Mouse (Mus musculus) hindbrain, embryonic 14.5 days (tissue): ENCODE measurements at regions not wholly inside any gene's neighbourhood (a gene's known extent, or its start where the extent isn't known, plus 50 kb on each side); places are given as distances from the start of the nearest gene placed in this dataset.

ENCODE experiments used
- ATAC-seq: fragments of 200-750 bp; cut with Nextera tagmentation; 2 replicates; pipeline ENCODE4 v1.8.0; 2017; ENCODE audit warnings: moderate number of reproducible peaks, mild to moderate bottlenecking, moderate TSS enrichment, moderate library complexity; ENCODE audit not compliant: low FRiP score
- DNase-seq: peaks from one replicate; pipeline ENCODE4 v3.0.0-alpha.2; 2015; ENCODE audit warnings: low spot score
- H3K27ac ChIP-seq: fragments of 300-500 bp; sonication (generic); 2 replicates; pipeline ENCODE4 v1.5.1; 2014; ENCODE audit warnings: mild to moderate bottlenecking, moderate library complexity
- H3K27me3 ChIP-seq: fragments of 300-500 bp; sonication (generic); 2 replicates; pipeline ENCODE4 v1.6.1; 2014; ENCODE audit warnings: mild to moderate bottlenecking, low read length, mixed read lengths; ENCODE audit not compliant: control insufficient read depth, insufficient read depth
- H3K36me3 ChIP-seq: fragments of 300-500 bp; sonication (generic); replicated peaks from 2 replicates; pipeline ENCODE4 v1.6.1; 2014; ENCODE audit not compliant: control insufficient read depth, insufficient read depth
- H3K4me1 ChIP-seq: fragments of 300-500 bp; sonication (generic); replicated peaks from 2 replicates; pipeline ENCODE4 v1.6.1; 2014; ENCODE audit warnings: antibody characterized with exemption, low read length, mixed read lengths; ENCODE audit not compliant: control insufficient read depth, insufficient read depth
- H3K4me2 ChIP-seq: fragments of 300-500 bp; sonication (generic); replicated peaks from 2 replicates; pipeline ENCODE4 v1.6.1; 2014; ENCODE audit warnings: mild to moderate bottlenecking, moderate library complexity
- H3K4me3 ChIP-seq: fragments of 300-500 bp; sonication (generic); replicated peaks from 2 replicates; pipeline ENCODE4 v1.5.1; 2014; ENCODE audit warnings: mild to moderate bottlenecking, low read length
- H3K9ac ChIP-seq: fragments of 300-500 bp; sonication (generic); 2 replicates; pipeline ENCODE4 v1.6.1; 2014
- H3K9me3 ChIP-seq: fragments of 300-500 bp; sonication (generic); 2 replicates; pipeline ENCODE4 v1.6.1; 2016; ENCODE audit warnings: low read length; ENCODE audit not compliant: control insufficient read depth
- WGBS: fragments of 180-500 bp; shearing (Covaris S2); extraction: QIAGEN DNeasy Blood & Tissue Kit; methylation state at CpG from one replicate; pipeline ENCODE4 v1.1.7; 2014; 5-methylcytosine and 5-hydroxymethylcytosine counted together

GRCm38 (mm10) chr12:67929842-67930241, 707.5 kb upstream of the Mdga2 start:
- ATAC-seq: peak; percentile 60; the same call in 1 of the 2 replicates

DNA sequence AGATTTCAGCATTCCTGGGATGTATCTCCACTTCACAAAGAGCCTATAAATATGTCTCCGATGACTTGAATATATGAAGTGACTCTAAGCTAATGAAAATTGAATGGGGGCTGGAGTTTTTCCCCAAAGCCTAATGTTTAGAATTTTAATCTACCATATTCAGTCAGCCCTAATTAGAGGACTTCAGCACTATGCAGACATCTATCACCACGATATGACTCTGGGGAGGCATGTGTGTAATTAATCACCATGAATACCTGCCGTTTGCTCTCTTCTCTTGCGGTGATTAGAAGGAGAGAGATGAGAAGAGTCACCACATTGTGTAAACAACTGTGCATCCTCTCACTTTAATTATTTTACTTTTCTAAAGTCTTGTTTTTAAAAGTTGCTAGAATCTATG, 692.3 kb upstream of the Mdga2 start:
- H3K9me3 ChIP-seq: no peaks in the 10 kb centered on the region
- WGBS: 45% methylated on average over 4 of the region's 4 CpGs
- DNase-seq (peak; percentile 62), ATAC-seq (peak; percentile 87; the same call in 1 of the 2 replicates)
- no peaks in the 10 kb centered on the region for H3K27me3 ChIP-seq
- H3K4me3 ChIP-seq: no peak overlapping the region
- H3K4me2 ChIP-seq: no peak overlapping the region
- no peak overlapping the region for H3K9ac ChIP-seq
- H3K27ac ChIP-seq: no peak overlapping the region
- H3K4me1 ChIP-seq: no peaks in the 10 kb centered on the region
- H3K36me3 ChIP-seq: no peaks in the 10 kb centered on the region

More at GRCm38 (mm10) chr12:67929842-67930241, 707.5 kb upstream of the Mdga2 start:
- DNase-seq: no peak
- no peaks in the 10 kb centered on the region for H3K36me3 ChIP-seq
- H3K9me3 ChIP-seq: no peaks in the 10 kb centered on the region
- H3K4me2 ChIP-seq: no peak overlapping the region
- H3K27me3 ChIP-seq: no peaks in the 10 kb centered on the region
- no peak overlapping the region for H3K9ac ChIP-seq
- no peaks in the 10 kb centered on the region for H3K4me1 ChIP-seq
- 58% methylated on average over 1 of the region's 1 CpGs for WGBS
- H3K27ac ChIP-seq: no peak overlapping the region
- no peak overlapping the region for H3K4me3 ChIP-seq

- no peak for ATAC-seq
- Histone ChIP-seq H3K4me2 (no peak overlapping the region), H3K4me3 (no peak overlapping the region), H3K36me3 (no peaks in the 10 kb centered on the region), H3K27me3 (no peaks in the 10 kb centered on the region), H3K9me3 (no peaks in the 10 kb centered on the region), H3K9ac (no peak overlapping the region), H3K27ac (no peak overlapping the region), H3K4me1 (no peaks in the 10 kb centered on the region)
- no peak for DNase-seq
- 82% methylated on average over 2 of the region's 2 CpGs for WGBS
Measured at GRCm38 (mm10) chr12:67887296-67887695, 664.9 kb upstream of the Mdga2 start.

DNA sequence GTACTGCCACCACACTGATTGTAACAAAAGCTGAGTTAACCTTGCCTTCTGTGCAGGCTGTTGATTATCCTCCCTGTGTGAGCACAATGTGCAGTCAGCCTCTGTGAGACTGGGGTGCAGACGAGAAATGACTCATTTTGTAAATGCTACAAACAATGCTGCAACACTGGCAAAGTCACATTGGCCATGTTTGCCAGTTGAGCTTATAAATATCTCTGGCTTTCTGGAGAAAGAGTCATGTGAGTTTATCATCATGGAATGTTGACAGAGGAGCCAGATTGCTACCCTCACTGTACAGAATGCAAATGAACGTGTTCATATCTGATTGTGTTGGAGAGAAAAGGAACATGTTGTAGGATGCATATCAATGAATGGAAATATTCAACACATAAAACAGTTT, 640.3 kb upstream of the Mdga2 start:
- no peak for ATAC-seq
- Histone ChIP-seq H3K4me1 (no peaks in the 10 kb centered on the region), H3K27ac (no peak overlapping the region), H3K9me3 (no peaks in the 10 kb centered on the region), H3K9ac (no peak overlapping the region), H3K4me2 (no peak overlapping the region), H3K4me3 (no peak overlapping the region), H3K36me3 (no peaks in the 10 kb centered on the region), H3K27me3 (no peaks in the 10 kb centered on the region)
- WGBS: 44% methylated on average over 2 of the region's 2 CpGs
- DNase-seq: no peak

- ATAC-seq (no peak), DNase-seq (no peak)
- Histone ChIP-seq H3K27me3 (no peaks in the 10 kb centered on the region), H3K4me2 (no peak overlapping the region), H3K27ac (no peak overlapping the region), H3K36me3 (no peaks in the 10 kb centered on the region), H3K4me1 (no peaks in the 10 kb centered on the region), H3K9me3 (no peaks in the 10 kb centered on the region), H3K4me3 (no peak overlapping the region), H3K9ac (no peak overlapping the region)
- 62% methylated on average over 1 of the region's 1 CpGs for WGBS
Measured at GRCm38 (mm10) chr12:67860713-67861112, 638.4 kb upstream of the Mdga2 start.

DNA sequence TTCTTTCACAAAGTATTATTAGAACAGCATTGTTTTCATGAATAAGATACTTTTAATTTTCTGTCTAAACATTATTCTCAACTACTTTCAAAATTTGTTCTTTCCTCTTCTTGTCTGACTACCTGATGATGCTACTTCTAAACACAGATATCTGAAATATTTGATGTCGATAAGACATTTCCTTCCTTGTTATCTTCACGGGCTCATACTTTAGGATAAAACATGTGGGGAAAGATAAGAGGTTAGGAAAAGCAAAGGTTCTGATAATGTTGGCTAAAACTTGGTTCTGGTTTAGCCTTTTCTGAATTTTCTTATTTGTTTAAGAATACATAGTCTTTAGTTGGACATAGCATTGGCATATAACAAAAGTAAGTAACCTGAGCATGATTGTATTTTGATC, 630.3 kb upstream of the Mdga2 start:
- no peak for DNase-seq
- H3K4me2 ChIP-seq: no peak overlapping the region
- no peaks in the 10 kb centered on the region for H3K9me3 ChIP-seq
- H3K4me3 ChIP-seq: no peak overlapping the region
- no peak for ATAC-seq
- H3K36me3 ChIP-seq: no peaks in the 10 kb centered on the region
- no peak overlapping the region for H3K9ac ChIP-seq
- H3K27ac ChIP-seq: no peak overlapping the region
- H3K4me1 ChIP-seq: no peaks in the 10 kb centered on the region
- no peaks in the 10 kb centered on the region for H3K27me3 ChIP-seq
- 93% methylated on average over 2 of the region's 2 CpGs for WGBS

- Histone ChIP-seq H3K27me3 (no peaks in the 10 kb centered on the region), H3K9me3 (no peaks in the 10 kb centered on the region), H3K27ac (no peak overlapping the region), H3K36me3 (no peaks in the 10 kb centered on the region), H3K4me1 (no peaks in the 10 kb centered on the region), H3K9ac (no peak overlapping the region), H3K4me3 (no peak overlapping the region), H3K4me2 (no peak overlapping the region)
- DNase-seq (no peak), ATAC-seq (no peak)
Measured at GRCm38 (mm10) chr12:67847517-67847916, 625.2 kb upstream of the Mdga2 start.

- WGBS: 85% methylated on average over 6 of the region's 6 CpGs
- Histone ChIP-seq H3K4me2 (no peak overlapping the region), H3K4me1 (no peaks in the 10 kb centered on the region), H3K36me3 (no peaks in the 10 kb centered on the region), H3K4me3 (no peak overlapping the region), H3K27ac (no peak overlapping the region), H3K27me3 (no peaks in the 10 kb centered on the region), H3K9me3 (no peaks in the 10 kb centered on the region), H3K9ac (no peak overlapping the region)
- DNase-seq (no peak), ATAC-seq (no peak)
Measured at GRCm38 (mm10) chr12:67804297-67804696, 581.9 kb upstream of the Mdga2 start.

DNA sequence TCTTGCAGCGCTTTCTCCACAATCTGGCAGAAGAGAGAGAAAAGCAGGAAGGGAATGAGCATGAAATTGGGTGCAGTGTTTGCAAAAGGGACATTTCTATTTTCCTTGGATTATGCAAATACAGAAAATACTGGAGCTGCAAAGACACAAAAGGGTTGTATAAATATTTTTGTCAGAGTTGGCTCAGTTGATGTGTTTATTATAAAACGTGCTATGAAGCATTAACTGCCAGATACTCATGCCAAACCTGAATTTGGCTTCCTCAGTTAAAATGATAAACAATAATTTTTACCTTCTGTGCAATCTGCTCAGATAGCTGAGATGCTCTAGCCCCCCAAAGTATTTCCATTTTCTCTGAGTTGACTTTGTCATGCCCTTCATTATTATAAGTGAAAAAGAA, 577.4 kb upstream of the Mdga2 start:
- Histone ChIP-seq H3K4me2 (no peak overlapping the region), H3K27ac (no peak overlapping the region), H3K9ac (no peak overlapping the region), H3K9me3 (no peaks in the 10 kb centered on the region), H3K4me1 (no peaks in the 10 kb centered on the region), H3K4me3 (no peak overlapping the region), H3K36me3 (no peaks in the 10 kb centered on the region), H3K27me3 (no peaks in the 10 kb centered on the region)
- ATAC-seq (no peak), DNase-seq (no peak)
- 76% methylated on average over 2 of the region's 2 CpGs for WGBS
